Mouse (Mus musculus): Measurements from ENCODE around the gene Wdr92. TPM values are rescaled to one million over a fixed set of nuclear protein-coding genes. Genes with fewer than 3 reads are reported as not detected.
A peak's percentile ranks its signal among the peaks of the same experiment; 100 is the strongest.
"Not testable (repeated sequence)": the region's sequence is repeated elsewhere in the genome, so short reads cannot be mapped to it uniquely, and the experiment has no call there.

Gene Wdr92
- polyA plus RNA-seq, 1 experiment from 2014 or later = 31.0 TPM

GRCm38 (mm10) chr11:17215475-17215874 lies 33.6 kb downstream of the Wdr92 start:
- H3K9me3 ChIP-seq (replicated peaks) = no peaks in the 10 kb centered on the region
- H3K36me3 ChIP-seq = peaks cover 3% of the 10 kb centered on the region; the same call in 1 of the 2 replicates
- no peaks in the 10 kb centered on the region for H3K27me3 ChIP-seq (ENCODE audit: low read depth, poor library complexity, severe bottlenecking)
- 90% methylated on average over 3 of the region's 3 CpGs for WGBS
- H3K27ac ChIP-seq (replicated peaks) = no peak overlapping the region
- H3K4me1 ChIP-seq = peaks cover 20% of the 10 kb centered on the region
- no peak overlapping the region for H3K4me3 ChIP-seq
- DNase-seq (ENCODE audit: low spot score) = no peak

GRCm38 (mm10) chr11:17221126-17221525 lies 39.2 kb downstream of the Wdr92 start:
- Histone ChIP-seq H3K4me3 (no peak overlapping the region), H3K27ac (replicated peaks) (no peak overlapping the region), H3K9me3 (replicated peaks) (no peaks in the 10 kb centered on the region), H3K36me3 (peaks cover 44% of the 10 kb centered on the region), H3K4me1 (no peaks in the 10 kb centered on the region), H3K27me3 (ENCODE audit: low read depth, poor library complexity, severe bottlenecking) (no peaks in the 10 kb centered on the region)
- DNase-seq (ENCODE audit: low spot score) = no peak
- 95% methylated on average over 8 of the region's 8 CpGs for WGBS

- H3K4me3 ChIP-seq = no peak overlapping the region
- H3K27ac ChIP-seq (replicated peaks) = no peak overlapping the region
- H3K27me3 ChIP-seq (ENCODE audit: low read depth, poor library complexity, severe bottlenecking) = no peaks in the 10 kb centered on the region
- H3K4me1 ChIP-seq = no peaks in the 10 kb centered on the region
- WGBS = 93% methylated on average over 5 of the region's 5 CpGs
- peaks cover 60% of the 10 kb centered on the region for H3K36me3 ChIP-seq
- H3K9me3 ChIP-seq (replicated peaks) = no peaks in the 10 kb centered on the region
- DNase-seq (ENCODE audit: low spot score) = no peak
These were observed 50.9 kb downstream of the Wdr92 start for GRCm38 (mm10) chr11:17232792-17233191.

GRCm38 (mm10) chr11:17236449-17237037 lies 54.6 kb downstream of the Wdr92 start:
- WGBS = 88% methylated on average over 5 of the region's 5 CpGs
- Histone ChIP-seq H3K9me3 (replicated peaks) (no peaks in the 10 kb centered on the region), H3K27me3 (ENCODE audit: low read depth, poor library complexity, severe bottlenecking) (no peaks in the 10 kb centered on the region), H3K4me1 (no peaks in the 10 kb centered on the region), H3K4me3 (no peak overlapping the region), H3K36me3 (peaks cover 36% of the 10 kb centered on the region), H3K27ac (replicated peaks) (no peak overlapping the region)
- DNase-seq (ENCODE audit: low spot score) = no peak

GRCm38 (mm10) chr11:17238598-17238997 lies 56.7 kb downstream of the Wdr92 start:
- not testable (repeated sequence) for H3K4me1 ChIP-seq; H3K9me3 ChIP-seq (replicated peaks); DNase-seq (ENCODE audit: low spot score); H3K27me3 ChIP-seq (ENCODE audit: low read depth, poor library complexity, severe bottlenecking); H3K27ac ChIP-seq (replicated peaks); H3K4me3 ChIP-seq
- H3K36me3 ChIP-seq = peaks cover 21% of the 10 kb centered on the region
- 89% methylated on average over 5 of the region's 5 CpGs for WGBS

GRCm38 (mm10) chr11:17248715-17249114 lies 66.8 kb downstream of the Wdr92 start:
- no peak overlapping the region for H3K27ac ChIP-seq (replicated peaks)
- no peak for DNase-seq (ENCODE audit: low spot score)
- no peaks in the 10 kb centered on the region for H3K9me3 ChIP-seq (replicated peaks)
- H3K27me3 ChIP-seq (ENCODE audit: low read depth, poor library complexity, severe bottlenecking) = no peaks in the 10 kb centered on the region
- no peaks in the 10 kb centered on the region for H3K4me1 ChIP-seq
- H3K36me3 ChIP-seq = no peaks in the 10 kb centered on the region
- H3K4me3 ChIP-seq = no peak overlapping the region

GRCm38 (mm10) chr11:17256813-17257365 lies 75.0 kb downstream of the Wdr92 start:
- WGBS = 60% methylated on average over 8 of the region's 8 CpGs
- H3K36me3 ChIP-seq = no peaks in the 10 kb centered on the region

GRCm38 (mm10) chr11:17257443-17257842 lies 75.5 kb downstream of the Wdr92 start, which contains the start of gene C1d:
C1d (plus strand) TSS chr11:17257579.
- Histone ChIP-seq H3K4me1 (peaks cover 25% of the 10 kb centered on the region), H3K4me3 (peak within 1 kb of the TSS; percentile 82), H3K9me3 (replicated peaks) (no peaks in the 10 kb centered on the region), H3K36me3 (no peaks in the 10 kb centered on the region), H3K27ac (replicated peaks) (peak within 1 kb of the TSS; percentile 92), H3K27me3 (ENCODE audit: low read depth, poor library complexity, severe bottlenecking) (no peaks in the 10 kb centered on the region)
- peak; percentile 93 for DNase-seq (ENCODE audit: low spot score)
- under 1% methylated on average over 33 of the region's 33 CpGs for WGBS

More at GRCm38 (mm10) chr11:17256813-17257365, 75.0 kb downstream of the Wdr92 start:
- Histone ChIP-seq H3K27ac (replicated peaks) (peak overlapping the region; percentile 92), H3K27me3 (ENCODE audit: low read depth, poor library complexity, severe bottlenecking) (no peaks in the 10 kb centered on the region), H3K9me3 (replicated peaks) (no peaks in the 10 kb centered on the region), H3K4me1 (peaks cover 25% of the 10 kb centered on the region), H3K4me3 (peak overlapping the region; percentile 82)
- DNase-seq (ENCODE audit: low spot score) = peak; percentile 16

GRCm38 (mm10) chr11:17257861-17258260 lies 76.0 kb downstream of the Wdr92 start:
- DNase-seq (ENCODE audit: low spot score) = no peak
- no peaks in the 10 kb centered on the region for H3K9me3 ChIP-seq (replicated peaks)
- peak overlapping the region; percentile 82 for H3K4me3 ChIP-seq
- H3K27ac ChIP-seq (replicated peaks) = peak overlapping the region; percentile 92
- WGBS = 1% methylated on average over 17 of the region's 17 CpGs
- H3K36me3 ChIP-seq = no peaks in the 10 kb centered on the region
- peaks cover 25% of the 10 kb centered on the region for H3K4me1 ChIP-seq
- H3K27me3 ChIP-seq (ENCODE audit: low read depth, poor library complexity, severe bottlenecking) = no peaks in the 10 kb centered on the region

- no peak overlapping the region for H3K27ac ChIP-seq (replicated peaks)
- no peaks in the 10 kb centered on the region for H3K4me1 ChIP-seq
- no peaks in the 10 kb centered on the region for H3K27me3 ChIP-seq (ENCODE audit: low read depth, poor library complexity, severe bottlenecking)
- no peaks in the 10 kb centered on the region for H3K9me3 ChIP-seq (replicated peaks)
- peaks cover 18% of the 10 kb centered on the region for H3K36me3 ChIP-seq
- 93% methylated on average over 4 of the region's 4 CpGs for WGBS
- no peak overlapping the region for H3K4me3 ChIP-seq
- DNase-seq (ENCODE audit: low spot score) = no peak
These were observed 85.3 kb downstream of the Wdr92 start for GRCm38 (mm10) chr11:17267176-17267575.

GRCm38 (mm10) chr11:17268801-17269200 lies 86.9 kb downstream of the Wdr92 start:
- Histone ChIP-seq H3K4me3 (no peak overlapping the region), H3K27ac (replicated peaks) (no peak overlapping the region), H3K27me3 (ENCODE audit: low read depth, poor library complexity, severe bottlenecking) (no peaks in the 10 kb centered on the region), H3K4me1 (peaks cover 6% of the 10 kb centered on the region), H3K36me3 (peaks cover 16% of the 10 kb centered on the region), H3K9me3 (replicated peaks) (no peaks in the 10 kb centered on the region)
- WGBS = 89% methylated on average over 1 of the region's 1 CpGs
- DNase-seq (ENCODE audit: low spot score) = no peak

- Histone ChIP-seq H3K27me3 (ENCODE audit: low read depth, poor library complexity, severe bottlenecking) (no peaks in the 10 kb centered on the region), H3K27ac (replicated peaks) (no peak overlapping the region), H3K4me1 (no peaks in the 10 kb centered on the region), H3K9me3 (replicated peaks) (no peaks in the 10 kb centered on the region), H3K4me3 (no peak overlapping the region), H3K36me3 (no peaks in the 10 kb centered on the region)
- 21% methylated on average over 9 of the region's 9 CpGs for WGBS
- DNase-seq (ENCODE audit: low spot score) = peak; percentile 50
These were observed 98.1 kb downstream of the Wdr92 start for GRCm38 (mm10) chr11:17279959-17280358.

Measured in midbrain, embryonic 10.5 days (tissue).